Mouse (Mus musculus) small intestine, adult 2 months (tissue): ENCODE data around the gene Ndufs2.

Experiments
- CTCF ChIP-seq: fragments of 200-500 bp; IDR thresholded peaks from 2 replicates; pipeline ENCODE4 v1.5.1; 2012; ENCODE audit warnings: low read depth, mild to moderate bottlenecking, control low read depth, inconsistent platforms, low read length, moderate library complexity, mixed read lengths; ENCODE audit not compliant: insufficient replicate concordance, insufficient read length; ENCODE audit errors: extremely low read depth
- POLR2A ChIP-seq: fragments of 200-500 bp; IDR thresholded peaks from 2 replicates; pipeline ENCODE4 v1.6.1; 2012; ENCODE audit warnings: low read depth, mild to moderate bottlenecking, control low read depth, inconsistent platforms, low read length, moderate library complexity

- no peak for TF ChIP-seq CTCF
- no peak for TF ChIP-seq POLR2A
Measured at GRCm38 (mm10) chr1:171187851-171188700, 63.1 kb downstream of the Ndufs2 start.
